Mouse (Mus musculus) intestine, embryonic 14.5 days (tissue): ENCODE measurements around the gene Tm6sf2. TPM values are rescaled to one million over a fixed set of nuclear protein-coding genes. Genes with fewer than 3 reads are reported as not detected.

Source experiments
- ATAC-seq: fragments of 200-750 bp; cut with Nextera tagmentation; replicated peaks from 2 replicates; pipeline ENCODE4 v1.8.0; 2017; ENCODE audit warnings: low read depth, moderate number of reproducible peaks, moderate TSS enrichment, moderate library complexity; ENCODE audit not compliant: low FRiP score, low TSS enrichment
- DNase-seq: peaks from one replicate; pipeline ENCODE4 v3.0.0-alpha.2; 2018; ENCODE audit warnings: low spot score
- H3K27ac ChIP-seq: fragments of 300-500 bp; sonication (generic); 2 replicates; pipeline ENCODE4 v1.5.1; 2014; ENCODE audit warnings: low read depth, mild to moderate bottlenecking, control low read depth
- H3K27me3 ChIP-seq: fragments of 300-500 bp; sonication (generic); replicated peaks from 2 replicates; pipeline ENCODE4 v1.6.1; 2014; ENCODE audit warnings: low read length, control low read depth; ENCODE audit not compliant: control insufficient read depth, insufficient read depth
- H3K36me3 ChIP-seq: fragments of 300-500 bp; sonication (generic); 2 replicates; pipeline ENCODE4 v1.6.1; 2014; ENCODE audit warnings: low read length, control low read depth; ENCODE audit not compliant: control insufficient read depth, insufficient read depth
- H3K4me1 ChIP-seq: fragments of 300-500 bp; sonication (generic); replicated peaks from 2 replicates; pipeline ENCODE4 v1.6.1; 2014; ENCODE audit warnings: low read length, control low read depth, mixed read lengths; ENCODE audit not compliant: control insufficient read depth, insufficient read depth
- H3K4me2 ChIP-seq: fragments of 300-500 bp; sonication (generic); 2 replicates; pipeline ENCODE4 v1.6.1; 2014; ENCODE audit warnings: low read length
- H3K4me3 ChIP-seq: fragments of 300-500 bp; sonication (generic); 2 replicates; pipeline ENCODE4 v1.5.1; 2014; ENCODE audit warnings: low read depth, low read length, control low read depth, mixed read lengths
- H3K9ac ChIP-seq: fragments of 300-500 bp; sonication (generic); 2 replicates; pipeline ENCODE4 v1.6.1; 2014; ENCODE audit warnings: mild to moderate bottlenecking, low read length
- H3K9me3 ChIP-seq: fragments of 300-500 bp; sonication (generic); 2 replicates; pipeline ENCODE4 v1.6.1; 2016; ENCODE audit warnings: low read length, control low read depth; ENCODE audit not compliant: control insufficient read depth
- WGBS: fragments of 180-500 bp; shearing (Covaris S2); extraction: QIAGEN DNeasy Blood & Tissue Kit; methylation state at CpG from one replicate; pipeline ENCODE4 v1.1.7; 2014; 5-methylcytosine and 5-hydroxymethylcytosine counted together
- polyA plus RNA-seq: library from polyadenylated mRNA; unstranded; fragments of >200 nt; fragmentation: Nextera tagmentation; extraction: Ambion mirVana; gene quantifications from 2 replicates; pipeline ENCODE4 v1.2.1, GENCODE M21; 2014

Tm6sf2 gene
- polyA plus RNA-seq, 1 experiment from 2014 or later = 3.0 TPM

- Histone ChIP-seq H3K36me3 (no peaks in the 10 kb centered on the region), H3K27ac (no peak overlapping the region), H3K4me3 (no peak overlapping the region), H3K4me1 (no peaks in the 10 kb centered on the region), H3K4me2 (no peak overlapping the region), H3K9me3 (no peaks in the 10 kb centered on the region), H3K27me3 (no peaks in the 10 kb centered on the region; the same call in 1 of the 2 replicates), H3K9ac (no peak overlapping the region)
- no peak for DNase-seq
- WGBS = 12% methylated on average over 6 of the region's 6 CpGs
- peak; percentile 63; the same call in 1 of the 2 replicates for ATAC-seq
Measured at GRCm38 (mm10) chr8:70104506-70104905, 31.8 kb downstream of the Tm6sf2 start.

GRCm38 (mm10) chr8:70104922-70105321, 32.2 kb downstream of the Tm6sf2 start:
- Histone ChIP-seq H3K4me1 (no peaks in the 10 kb centered on the region), H3K9ac (no peak overlapping the region), H3K4me2 (no peak overlapping the region), H3K36me3 (no peaks in the 10 kb centered on the region), H3K9me3 (no peaks in the 10 kb centered on the region), H3K27ac (no peak overlapping the region), H3K4me3 (no peak overlapping the region), H3K27me3 (peaks cover 2% of the 10 kb centered on the region)
- DNase-seq (no peak), ATAC-seq (no peak)
- 77% methylated on average over 7 of the region's 7 CpGs for WGBS

- H3K36me3 ChIP-seq = no peaks in the 10 kb centered on the region
- 82% methylated on average over 2 of the region's 2 CpGs for WGBS
- H3K9ac ChIP-seq = no peak overlapping the region
- no peaks in the 10 kb centered on the region for H3K9me3 ChIP-seq
- peaks cover 55% of the 10 kb centered on the region for H3K27me3 ChIP-seq
- H3K4me1 ChIP-seq = no peaks in the 10 kb centered on the region
- H3K4me3 ChIP-seq = no peak overlapping the region
- no peak overlapping the region for H3K27ac ChIP-seq
- DNase-seq (no peak), ATAC-seq (no peak)
- H3K4me2 ChIP-seq = no peak overlapping the region
Measured at GRCm38 (mm10) chr8:70110451-70110850, 37.7 kb downstream of the Tm6sf2 start.

- 45% methylated on average over 23 of the region's 23 CpGs for WGBS
- peaks cover 61% of the 10 kb centered on the region for H3K27me3 ChIP-seq
- H3K36me3 ChIP-seq = no peaks in the 10 kb centered on the region
- no peaks in the 10 kb centered on the region for H3K9me3 ChIP-seq
- H3K4me2 ChIP-seq = no peak overlapping the region
- no peak overlapping the region for H3K4me3 ChIP-seq
- H3K4me1 ChIP-seq = no peaks in the 10 kb centered on the region
- no peak for ATAC-seq
- no peak overlapping the region for H3K27ac ChIP-seq
- H3K9ac ChIP-seq = no peak overlapping the region
- no peak for DNase-seq
Measured at GRCm38 (mm10) chr8:70111192-70111795, 38.6 kb downstream of the Tm6sf2 start.

- H3K4me2 ChIP-seq = no peak overlapping the region
- 11% methylated on average over 43 of the region's 43 CpGs for WGBS
- no peak overlapping the region for H3K4me3 ChIP-seq
Measured at GRCm38 (mm10) chr8:70112401-70113016, 39.8 kb downstream of the Tm6sf2 start.

GRCm38 (mm10) chr8:70114488-70114887, 41.8 kb downstream of the Tm6sf2 start:
- WGBS = 23% methylated on average over 6 of the region's 6 CpGs
- ATAC-seq = no peak
- H3K9ac ChIP-seq = no peak overlapping the region
- no peaks in the 10 kb centered on the region for H3K9me3 ChIP-seq
- no peak overlapping the region for H3K4me3 ChIP-seq
- H3K4me2 ChIP-seq = no peak overlapping the region
- no peaks in the 10 kb centered on the region for H3K36me3 ChIP-seq
- H3K27ac ChIP-seq = no peak overlapping the region
- H3K4me1 ChIP-seq = no peaks in the 10 kb centered on the region
- H3K27me3 ChIP-seq = peaks cover 91% of the 10 kb centered on the region
- no peak for DNase-seq

More at GRCm38 (mm10) chr8:70112401-70113016, 39.8 kb downstream of the Tm6sf2 start:
- no peak overlapping the region for H3K9ac ChIP-seq
- no peaks in the 10 kb centered on the region for H3K4me1 ChIP-seq
- no peaks in the 10 kb centered on the region for H3K36me3 ChIP-seq
- no peak overlapping the region for H3K27ac ChIP-seq
- ATAC-seq (no peak), DNase-seq (no peak)
- no peaks in the 10 kb centered on the region for H3K9me3 ChIP-seq
- H3K27me3 ChIP-seq = peaks cover 71% of the 10 kb centered on the region

- ATAC-seq (no peak), DNase-seq (no peak)
- peaks cover 93% of the 10 kb centered on the region for H3K27me3 ChIP-seq
- H3K27ac ChIP-seq = no peak overlapping the region
- WGBS = 67% methylated on average over 13 of the region's 13 CpGs
- no peaks in the 10 kb centered on the region for H3K9me3 ChIP-seq
- H3K4me3 ChIP-seq = no peak overlapping the region
- no peaks in the 10 kb centered on the region for H3K36me3 ChIP-seq
- H3K4me2 ChIP-seq = no peak overlapping the region
- H3K9ac ChIP-seq = no peak overlapping the region
- no peaks in the 10 kb centered on the region for H3K4me1 ChIP-seq
Measured at GRCm38 (mm10) chr8:70114892-70115291, 42.2 kb downstream of the Tm6sf2 start.

- ATAC-seq (no peak), DNase-seq (peak; percentile 75)
- H3K4me1 ChIP-seq = no peaks in the 10 kb centered on the region
- 8% methylated on average over 9 of the region's 9 CpGs for WGBS
- H3K4me2 ChIP-seq = no peak overlapping the region
- no peaks in the 10 kb centered on the region for H3K9me3 ChIP-seq
- no peak overlapping the region for H3K4me3 ChIP-seq
- H3K27ac ChIP-seq = no peak overlapping the region
- peaks cover 71% of the 10 kb centered on the region for H3K27me3 ChIP-seq
- no peaks in the 10 kb centered on the region for H3K36me3 ChIP-seq
- H3K9ac ChIP-seq = no peak overlapping the region
Measured at GRCm38 (mm10) chr8:70117611-70118010, 44.9 kb downstream of the Tm6sf2 start.
